Mouse (Mus musculus): ENCODE measurements around the gene Sun1.

GRCm38 (mm10) chr5:139206525-139206924, 6.1 kb downstream of the Sun1 start:
- TF ChIP-seq MAX (IDR thresholded peaks at IDR 0.05; ENCODE audit: low read depth) (no peak), MYOG (IDR thresholded peaks at IDR 0.05; ENCODE audit: control insufficient read depth in 1 of 3, insufficient read depth in 1 of 3, insufficient read length in 2 of 3, low read depth in 2 of 3) (no peak), POLR2A (IDR thresholded peaks at IDR 0.05; ENCODE audit: insufficient read length, low read depth) (no peak), POLR2AphosphoS2 (IDR thresholded peaks at IDR 0.05; ENCODE audit: insufficient read length, low read depth) (no peak), REST (IDR thresholded peaks at IDR 0.05; ENCODE audit: insufficient read depth, insufficient read length) (no peak), CEBPB (IDR thresholded peaks at IDR 0.05; ENCODE audit: insufficient read depth, poor library complexity, severe bottlenecking) (no peak), TCF12 (IDR thresholded peaks at IDR 0.05; ENCODE audit: insufficient read depth, poor library complexity, severe bottlenecking) (no peak)

Measured in myocyte (in vitro differentiated cells).